Mouse (Mus musculus): ENCODE data around the gene Glul. TPM values are rescaled to one million over a fixed set of nuclear protein-coding genes. Genes with fewer than 3 reads are reported as not detected.

Gene Glul
- total and polyA plus RNA-seq, 3 experiments: 22.6 to 49.1 (median 45.2) TPM

- Histone ChIP-seq H3K36me3 (replicated peaks in 1 of 2; ENCODE audit: control insufficient read depth in 1 of 2, insufficient read depth in 1 of 2, low read length in 1 of 2) (no peaks in the 10 kb centered on the region), H3K9me3 (replicated peaks; ENCODE audit: low read length) (no peaks in the 10 kb centered on the region), H3K4me2 (ENCODE audit: insufficient read depth, low read depth, poor library complexity, severe bottlenecking) (no peak overlapping the region), H3K27me3 (replicated peaks) (no peaks in the 10 kb centered on the region), H3K79me2 (replicated peaks; ENCODE audit: control insufficient read depth, extremely low read depth, insufficient read depth, poor library complexity, severe bottlenecking) (no peaks in the 10 kb centered on the region), H3K4me1 (ENCODE audit: control insufficient read depth in 1 of 2, insufficient read depth in 2 of 2) (no peaks in the 10 kb centered on the region), H3K4me3 (replicated peaks in 1 of 3; ENCODE audit: low read depth in 2 of 3, low read length in 2 of 3, poor library complexity in 1 of 3) (no peak overlapping the region), H3K9ac (ENCODE audit: insufficient read depth, low read depth) (no peak overlapping the region), H3K27ac (ENCODE audit: insufficient read depth, low read depth) (no peak overlapping the region)
- no peak for DNase-seq (ENCODE audit: extremely low read depth)
- in situ Hi-C loops (cut with MboI; ENCODE audit: low pct_ligation_motif_present, low pct_unique_long_range_greater_than_20kb, low sequenced_read_pairs) (no loop called here), dilution Hi-C loops (cut with MboI; ENCODE audit: extremely low pct_ligation_motif_present, extremely low pct_unique_long_range_greater_than_20kb, low sequenced_read_pairs) (no loop called here)
- TF ChIP-seq MAZ (IDR thresholded peaks at IDR 0.05; ENCODE audit: low read depth, low read length) (no peak), NRF1 (IDR thresholded peaks at IDR 0.05; ENCODE audit: low read depth, low read length) (no peak), GABPA (IDR thresholded peaks at IDR 0.05; ENCODE audit: insufficient replicate concordance, low read depth, low read length) (no peak), ZC3H11A (IDR thresholded peaks at IDR 0.05; ENCODE audit: low read depth, low read length) (no peak)
These were observed 45.4 kb downstream of the Glul start for GRCm38 (mm10) chr1:153945181-153945580.

DNA sequence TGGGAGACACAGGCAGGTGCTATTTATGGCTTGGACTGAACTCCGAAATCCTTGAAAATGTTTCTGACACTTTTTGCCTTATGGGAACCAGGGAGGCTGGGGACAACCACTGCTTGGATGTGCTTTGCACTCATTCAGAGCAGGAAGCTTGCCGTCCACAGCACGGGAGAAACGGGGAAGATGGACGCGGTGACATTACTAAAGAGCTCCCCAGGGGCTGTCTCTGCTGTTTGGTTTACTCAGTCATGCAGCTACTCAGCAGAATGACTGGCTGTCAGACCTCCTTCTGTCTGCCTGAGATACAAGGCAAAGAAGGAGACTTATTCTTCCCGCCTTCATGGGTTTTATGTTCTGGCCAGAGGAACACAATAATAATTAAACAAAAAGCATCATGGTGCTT, 47.2 kb downstream of the Glul start:
- Histone ChIP-seq H3K4me3 (replicated peaks in 1 of 3; ENCODE audit: low read depth in 2 of 3, low read length in 2 of 3, poor library complexity in 1 of 3) (no peak overlapping the region), H3K27ac (ENCODE audit: insufficient read depth, low read depth) (no peak overlapping the region), H3K4me1 (ENCODE audit: control insufficient read depth in 1 of 2, insufficient read depth in 2 of 2) (no peaks in the 10 kb centered on the region), H3K4me2 (ENCODE audit: insufficient read depth, low read depth, poor library complexity, severe bottlenecking) (no peak overlapping the region), H3K36me3 (replicated peaks in 1 of 2; ENCODE audit: control insufficient read depth in 1 of 2, insufficient read depth in 1 of 2, low read length in 1 of 2) (no peaks in the 10 kb centered on the region), H3K9me3 (replicated peaks; ENCODE audit: low read length) (no peaks in the 10 kb centered on the region), H3K79me2 (replicated peaks; ENCODE audit: control insufficient read depth, extremely low read depth, insufficient read depth, poor library complexity, severe bottlenecking) (no peaks in the 10 kb centered on the region), H3K9ac (ENCODE audit: insufficient read depth, low read depth) (no peak overlapping the region), H3K27me3 (replicated peaks) (no peaks in the 10 kb centered on the region)
- in situ Hi-C loops (cut with MboI; ENCODE audit: low pct_ligation_motif_present, low pct_unique_long_range_greater_than_20kb, low sequenced_read_pairs): no loop called here
- dilution Hi-C loops (cut with MboI; ENCODE audit: extremely low pct_ligation_motif_present, extremely low pct_unique_long_range_greater_than_20kb, low sequenced_read_pairs): no loop called here
- TF ChIP-seq POLR2AphosphoS2 (IDR thresholded peaks at IDR 0.05; ENCODE audit: low read depth, low read length): no peak
- no peak for TF ChIP-seq MXI1 (IDR thresholded peaks at IDR 0.05; ENCODE audit: low read depth, low read length)
- TF ChIP-seq NRF1 (IDR thresholded peaks at IDR 0.05; ENCODE audit: low read depth, low read length): no peak
- TF ChIP-seq MAX (IDR thresholded peaks at IDR 0.05; ENCODE audit: low read length): no peak
- no peak for TF ChIP-seq TCF12 (IDR thresholded peaks at IDR 0.05; ENCODE audit: low read depth, low read length)
- no peak for TF ChIP-seq USF2 (conservative IDR thresholded peaks at IDR 0.05; ENCODE audit: low read depth, low read length)
- no peak for TF ChIP-seq CTCF (conservative IDR thresholded peaks at IDR 0.05 in 1 of 2, IDR thresholded peaks at IDR 0.05 in 1 of 2; ENCODE audit: low read depth in 2 of 2, low read length in 2 of 2)
- TF ChIP-seq BHLHE40 (IDR thresholded peaks at IDR 0.05; ENCODE audit: low read depth, low read length): no peak
- no peak for TF ChIP-seq KAT2A (IDR thresholded peaks at IDR 0.05; ENCODE audit: insufficient replicate concordance, low read length)
- no peak for TF ChIP-seq UBTF (IDR thresholded peaks at IDR 0.05; ENCODE audit: low read depth, low read length)
- TF ChIP-seq RCOR1 (conservative IDR thresholded peaks at IDR 0.05; ENCODE audit: low read depth, low read length): no peak
- TF ChIP-seq IRF4 (IDR thresholded peaks at IDR 0.05; ENCODE audit: low read depth, low read length): no peak
- no peak for TF ChIP-seq EP300 (IDR thresholded peaks at IDR 0.05; ENCODE audit: low read length)
- no peak for TF ChIP-seq MAFK (IDR thresholded peaks at IDR 0.05; ENCODE audit: insufficient replicate concordance, low read length)
- TF ChIP-seq HCFC1 (IDR thresholded peaks at IDR 0.05; ENCODE audit: low read depth, low read length): no peak
- TF ChIP-seq TBP (conservative IDR thresholded peaks at IDR 0.05; ENCODE audit: low read depth, low read length): no peak
- TF ChIP-seq ZNF384 (IDR thresholded peaks at IDR 0.05; ENCODE audit: low read depth, low read length): no peak
- no peak for DNase-seq (ENCODE audit: extremely low read depth)
